Mouse (Mus musculus) kidney, adult 2 months (tissue): ENCODE measurements around the gene Hsd11b1. TPM values are rescaled to one million over a fixed set of nuclear protein-coding genes. Genes with fewer than 3 reads are reported as not detected.

Experiments
- DNase-seq: peaks from one replicate; pipeline ENCODE4 v3.0.0; 2021
- H3K27ac ChIP-seq: fragments of 200-500 bp; 2 replicates; pipeline ENCODE4 v1.5.1; 2012; ENCODE audit warnings: low read depth, low read length, control low read depth, inconsistent platforms; ENCODE audit not compliant: insufficient read depth
- H3K27me3 ChIP-seq: fragments of 200-500 bp; replicated peaks from 2 replicates; pipeline ENCODE4 v1.6.1; 2012; ENCODE audit warnings: mild to moderate bottlenecking, moderate library complexity, low read length, inconsistent platforms; ENCODE audit not compliant: control insufficient read depth, insufficient read depth
- H3K36me3 ChIP-seq: fragments of 200-500 bp; 2 replicates; pipeline ENCODE4 v1.6.1; 2012; ENCODE audit warnings: mild to moderate bottlenecking, moderate library complexity, low read length, inconsistent platforms; ENCODE audit not compliant: control insufficient read depth, insufficient read depth
- H3K4me1 ChIP-seq: fragments of 200-500 bp; 2 replicates; pipeline ENCODE4 v1.6.1; 2011; ENCODE audit warnings: low read length; ENCODE audit not compliant: control insufficient read depth, insufficient read depth
- H3K4me3 ChIP-seq: fragments of 200-500 bp; 2 replicates; pipeline ENCODE4 v1.5.1; 2011; ENCODE audit warnings: mild to moderate bottlenecking, low read depth, low read length, control low read depth; ENCODE audit not compliant: insufficient read depth
- CTCF ChIP-seq: fragments of 200-500 bp; conservative IDR thresholded peaks from 2 replicates; pipeline ENCODE4 v1.5.1; 2011; ENCODE audit warnings: low read depth, mild to moderate bottlenecking, control low read depth, low read length, moderate library complexity, mixed read lengths; ENCODE audit not compliant: insufficient read depth, insufficient read length
- POLR2A ChIP-seq: fragments of 200-500 bp; IDR thresholded peaks from one replicate; pipeline ENCODE4 v1.6.1; 2011; ENCODE audit warnings: low read depth, low read length, control low read depth
- WGBS: fragments of 180-500 bp; shearing (Covaris S2); methylation state at CpG from one replicate; pipeline ENCODE4 v1.1.7; 2018; 5-methylcytosine and 5-hydroxymethylcytosine counted together
- polyA plus RNA-seq: library from polyadenylated mRNA; depleted of rRNA; stranded (reverse); fragments of >200 nt; gene quantifications from 2 replicates; pipeline ENCODE4 v1.2.3, GENCODE M21; 2012

Hsd11b1 gene
- polyA plus RNA-seq, 1 experiment: 136 TPM

DNA sequence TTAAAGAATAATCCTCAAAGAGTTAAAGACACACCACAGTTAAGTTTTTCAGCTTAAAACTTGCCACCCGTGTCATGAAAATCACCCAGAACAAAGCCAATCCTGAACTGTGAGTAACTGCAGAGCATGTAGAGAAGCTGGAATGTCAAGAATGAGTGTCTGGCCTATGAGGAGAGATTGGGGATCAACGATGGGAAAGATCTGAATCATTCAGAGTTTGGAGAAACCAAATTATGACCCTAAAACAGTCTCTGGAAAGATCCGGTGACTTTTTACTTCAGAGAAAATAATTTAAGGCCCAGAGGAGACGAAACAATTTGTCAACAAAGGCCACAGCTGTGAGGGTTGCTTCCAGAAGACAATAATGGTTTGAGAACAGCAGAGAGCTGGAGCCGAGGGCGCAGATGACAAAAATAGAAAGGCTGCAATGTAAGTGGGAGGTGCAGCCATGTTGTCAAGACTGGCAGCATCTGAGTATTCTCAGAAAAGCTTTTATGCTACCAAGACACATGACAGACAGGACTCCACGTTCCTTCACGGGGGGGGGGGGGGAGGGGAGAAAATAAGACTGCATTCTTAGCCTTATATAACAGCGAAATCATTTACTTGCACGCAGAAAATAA lies 20.2 kb downstream of the Hsd11b1 start:
- DNase-seq: no peak
- 56% methylated on average over 10 of the region's 10 CpGs for WGBS
- TF ChIP-seq POLR2A (no peak), CTCF (no peak)
- H3K4me3 ChIP-seq: no peak overlapping the region
- no peaks in the 10 kb centered on the region for H3K27me3 ChIP-seq
- H3K36me3 ChIP-seq: no peaks in the 10 kb centered on the region; the same call in 1 of the 2 replicates
- H3K4me1 ChIP-seq: peaks cover 6% of the 10 kb centered on the region; the same call in 1 of the 2 replicates
- H3K27ac ChIP-seq: no peak overlapping the region

DNA sequence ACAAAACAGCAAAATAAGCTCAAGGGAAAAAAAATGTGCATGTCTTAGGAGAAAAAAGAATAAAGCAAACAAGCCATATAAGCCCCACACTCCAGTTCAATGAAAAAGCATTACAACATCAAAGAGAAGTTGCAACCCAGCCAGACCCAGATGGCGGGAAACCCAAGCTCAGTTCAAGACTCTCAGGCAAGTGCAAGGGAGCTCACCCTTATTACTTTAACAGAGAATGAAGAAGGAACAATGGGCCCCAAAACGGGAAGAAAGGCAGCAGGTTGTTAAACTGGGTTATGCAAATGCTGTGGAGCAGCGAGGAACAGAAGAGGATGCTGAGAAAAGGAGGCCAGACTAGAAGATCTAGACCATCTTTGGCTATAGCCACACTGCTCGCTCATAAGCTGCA lies 21.0 kb downstream of the Hsd11b1 start:
- Histone ChIP-seq H3K36me3 (no peaks in the 10 kb centered on the region; the same call in 1 of the 2 replicates), H3K4me3 (no peak overlapping the region), H3K27me3 (no peaks in the 10 kb centered on the region), H3K4me1 (peaks cover 6% of the 10 kb centered on the region; the same call in 1 of the 2 replicates), H3K27ac (peak overlapping the region; percentile 75)
- DNase-seq: no peak
- 65% methylated on average over 4 of the region's 4 CpGs for WGBS
- TF ChIP-seq CTCF (no peak), POLR2A (no peak)

GRCm38 (mm10) chr1:193242238-193242637 lies 21.6 kb downstream of the Hsd11b1 start:
- peak; percentile 65 for DNase-seq
- Histone ChIP-seq H3K36me3 (no peaks in the 10 kb centered on the region; the same call in 1 of the 2 replicates), H3K4me1 (peaks cover 6% of the 10 kb centered on the region; the same call in 1 of the 2 replicates), H3K27me3 (no peaks in the 10 kb centered on the region), H3K4me3 (no peak overlapping the region), H3K27ac (no peak overlapping the region)
- TF ChIP-seq CTCF: no peak
- no peak for TF ChIP-seq POLR2A
- 71% methylated on average over 8 of the region's 8 CpGs for WGBS

GRCm38 (mm10) chr1:193241436-193241835 lies 22.4 kb downstream of the Hsd11b1 start:
- H3K36me3 ChIP-seq: no peaks in the 10 kb centered on the region; the same call in 1 of the 2 replicates
- no peaks in the 10 kb centered on the region for H3K27me3 ChIP-seq
- H3K27ac ChIP-seq: no peak overlapping the region
- no peak overlapping the region for H3K4me3 ChIP-seq
- 56% methylated on average over 4 of the region's 4 CpGs for WGBS
- TF ChIP-seq POLR2A (no peak), CTCF (no peak)
- peaks cover 6% of the 10 kb centered on the region; the same call in 1 of the 2 replicates for H3K4me1 ChIP-seq
- no peak for DNase-seq

- DNase-seq: no peak
Observed at GRCm38 (mm10) chr1:193238426-193238825, 25.4 kb downstream of the Hsd11b1 start.

GRCm38 (mm10) chr1:193234930-193235329 lies 28.9 kb downstream of the Hsd11b1 start:
- H3K4me1 ChIP-seq: peaks cover 28% of the 10 kb centered on the region
- TF ChIP-seq CTCF: no peak
- TF ChIP-seq POLR2A: no peak
- peak; percentile 79 for DNase-seq
- no peaks in the 10 kb centered on the region for H3K36me3 ChIP-seq
- H3K27ac ChIP-seq: peak overlapping the region; percentile 94
- WGBS: 29% methylated on average over 7 of the region's 7 CpGs
- H3K27me3 ChIP-seq: no peaks in the 10 kb centered on the region
- no peak overlapping the region for H3K4me3 ChIP-seq

More at GRCm38 (mm10) chr1:193238426-193238825, 25.4 kb downstream of the Hsd11b1 start:
- no peak overlapping the region for H3K4me3 ChIP-seq
- no peaks in the 10 kb centered on the region for H3K27me3 ChIP-seq
- peaks cover 19% of the 10 kb centered on the region for H3K4me1 ChIP-seq
- H3K27ac ChIP-seq: no peak overlapping the region
- 65% methylated on average over 4 of the region's 4 CpGs for WGBS
- TF ChIP-seq CTCF (0 out of 2 replicates have a peak, but pooled peaks have one; percentile 10), POLR2A (no peak)
- no peaks in the 10 kb centered on the region; the same call in 1 of the 2 replicates for H3K36me3 ChIP-seq

- DNase-seq: peak; percentile 55
- 57% methylated on average over 2 of the region's 2 CpGs for WGBS
- peaks cover 29% of the 10 kb centered on the region for H3K4me1 ChIP-seq
- no peak for TF ChIP-seq CTCF
- TF ChIP-seq POLR2A: no peak
- no peak overlapping the region for H3K4me3 ChIP-seq
- H3K27ac ChIP-seq: peak overlapping the region; percentile 94
- no peaks in the 10 kb centered on the region for H3K36me3 ChIP-seq
- no peaks in the 10 kb centered on the region for H3K27me3 ChIP-seq
Observed at GRCm38 (mm10) chr1:193234130-193234645, 29.7 kb downstream of the Hsd11b1 start.
